Mouse (Mus musculus) CH12.LX (cell line): ENCODE results near the gene Pank2. TPM values are rescaled to one million over a fixed set of nuclear protein-coding genes. Genes with fewer than 3 reads are reported as not detected.
"Not testable (repeated sequence)": the region's sequence is repeated elsewhere in the genome, so short reads cannot be mapped to it uniquely, and the experiment has no call there.

Experiments used
- DNase-seq: peaks from one replicate; pipeline ENCODE4 v3.0.0-alpha.2; 2013; ENCODE audit errors: extremely low read depth
- H3K27ac ChIP-seq: 2 replicates; pipeline ENCODE4 v1.5.1; 2012; ENCODE audit warnings: low read depth, mild to moderate bottlenecking, control low read depth, moderate library complexity; ENCODE audit not compliant: insufficient read depth
- H3K27me3 ChIP-seq: replicated peaks from 2 replicates; pipeline ENCODE3; 2012; ENCODE audit warnings: inconsistent platforms
- H3K36me3 ChIP-seq, 2 experiments: replicated peaks in 1 of 2; 2 replicates each; pipeline versions ENCODE3 to v1.6.1; 2012; ENCODE audit warnings: inconsistent platforms in 1 of 2, low read length in 1 of 2, mild to moderate bottlenecking in 1 of 2, mixed read lengths in 1 of 2, moderate library complexity in 1 of 2; ENCODE audit not compliant: control insufficient read depth in 1 of 2, insufficient read depth in 1 of 2
- H3K4me1 ChIP-seq, 2 experiments: 2 replicates each; pipeline ENCODE4 v1.6.1; 2012; ENCODE audit warnings: inconsistent platforms in 1 of 2, moderate library complexity in 1 of 2; ENCODE audit not compliant: insufficient read depth in 2 of 2, control insufficient read depth in 1 of 2
- H3K4me2 ChIP-seq: 2 replicates; pipeline ENCODE4 v1.6.1; 2012; ENCODE audit warnings: low read depth, mild to moderate bottlenecking, control low read depth; ENCODE audit not compliant: poor library complexity, insufficient read depth, severe bottlenecking
- H3K4me3 ChIP-seq, 3 experiments: fragments of 150-350 bp in 1 of 3; sonication (generic) in 1 of 3; replicated peaks in 1 of 3; 2 replicates each; pipeline versions ENCODE3 to v1.5.1; 2011 to 2012; ENCODE audit warnings: low read depth in 2 of 3, low read length in 2 of 3, mild to moderate bottlenecking in 2 of 3, moderate library complexity in 2 of 3, control low read depth in 1 of 3, improper control_type of control experiment in 1 of 3, inconsistent platforms in 1 of 3, mixed read lengths in 1 of 3; ENCODE audit not compliant: poor library complexity in 1 of 3
- H3K79me2 ChIP-seq: replicated peaks from 2 replicates; pipeline ENCODE4 v1.6.1; 2012; ENCODE audit warnings: mild to moderate bottlenecking, moderate library complexity; ENCODE audit not compliant: control insufficient read depth, poor library complexity, insufficient read depth, severe bottlenecking; ENCODE audit errors: extremely low read depth
- H3K9ac ChIP-seq: 2 replicates; pipeline ENCODE4 v1.6.1; 2012; ENCODE audit warnings: low read depth, mild to moderate bottlenecking, control low read depth, moderate library complexity; ENCODE audit not compliant: insufficient read depth
- H3K9me3 ChIP-seq: replicated peaks from 2 replicates; pipeline ENCODE3; 2012; ENCODE audit warnings: low read length, inconsistent platforms, mixed read lengths
- BHLHE40 ChIP-seq: IDR thresholded peaks from 2 replicates; pipeline ENCODE4 v1.6.1; 2011; ENCODE audit warnings: mild to moderate bottlenecking, low read depth, low read length, improper control_type of control experiment
- CTCF ChIP-seq, 2 experiments: IDR thresholded peaks in 1 of 2; conservative IDR thresholded peaks in 1 of 2; 2 replicates each; pipeline ENCODE4 v1.5.1; 2011 to 2012; ENCODE audit warnings: low read depth in 2 of 2, low read length in 2 of 2, improper control_type of control experiment in 1 of 2, inconsistent platforms in 1 of 2, mild to moderate bottlenecking in 1 of 2, moderate library complexity in 1 of 2
- ELF1 ChIP-seq: IDR thresholded peaks from 2 replicates; pipeline ENCODE4 v1.6.1; 2014; ENCODE audit warnings: low read depth, mild to moderate bottlenecking, inconsistent platforms, low read length, improper control_type of control experiment
- EP300 ChIP-seq: IDR thresholded peaks from 2 replicates; pipeline ENCODE4 v1.6.1; 2011; ENCODE audit warnings: low read length, improper control_type of control experiment
- ETS1 ChIP-seq: conservative IDR thresholded peaks from 2 replicates; pipeline ENCODE4 v1.6.1; 2012; ENCODE audit warnings: low read depth, mild to moderate bottlenecking, inconsistent platforms, low read length, improper control_type of control experiment, moderate library complexity
- IRF4 ChIP-seq: IDR thresholded peaks from 2 replicates; pipeline ENCODE4 v1.6.1; 2014; ENCODE audit warnings: low read depth, mild to moderate bottlenecking, inconsistent platforms, low read length, improper control_type of control experiment
- KAT2A ChIP-seq: IDR thresholded peaks from 2 replicates; pipeline ENCODE4 v1.6.1; 2012; ENCODE audit warnings: low read length, improper control_type of control experiment, inconsistent platforms; ENCODE audit not compliant: insufficient replicate concordance
- NELFE ChIP-seq: IDR thresholded peaks from 2 replicates; pipeline ENCODE4 v1.6.1; 2011; ENCODE audit warnings: low read depth, low read length, improper control_type of control experiment
- NRF1 ChIP-seq: IDR thresholded peaks from 2 replicates; pipeline ENCODE4 v1.6.1; 2014; ENCODE audit warnings: low read depth, mild to moderate bottlenecking, inconsistent platforms, low read length, improper control_type of control experiment, moderate library complexity
- RAD21 ChIP-seq: IDR thresholded peaks from 2 replicates; pipeline ENCODE4 v1.6.1; 2011; ENCODE audit warnings: low read depth, mild to moderate bottlenecking, low read length, improper control_type of control experiment, moderate library complexity
- RCOR1 ChIP-seq: conservative IDR thresholded peaks from 2 replicates; pipeline ENCODE4 v1.6.1; 2012; ENCODE audit warnings: low read depth, mild to moderate bottlenecking, inconsistent platforms, low read length, improper control_type of control experiment
- dilution Hi-C: fragments of 300-500 bp; cut with MboI; formaldehyde crosslinking; loops from 2 replicates; pipeline ENCODE4 v1.14.3; 2020; ENCODE audit warnings: low sequenced_read_pairs; ENCODE audit not compliant: extremely low pct_unique_long_range_greater_than_20kb, extremely low pct_ligation_motif_present
- in situ Hi-C: fragments of 300-500 bp; cut with MboI; formaldehyde crosslinking; loops from 3 replicates; pipeline ENCODE4 v1.14.3; 2019; ENCODE audit warnings: low sequenced_read_pairs, low pct_ligation_motif_present, low pct_unique_long_range_greater_than_20kb, mixed read lengths
- polyA plus RNA-seq: library from polyadenylated mRNA; unstranded; fragments of >175 nt; gene quantifications from 2 replicates; pipeline ENCODE4 v1.2.1, GENCODE M21; 2012; ENCODE audit warnings: low read depth; ENCODE audit not compliant: insufficient read length
- total RNA-seq, 2 experiments: library from RNA; depleted of rRNA; stranded (reverse); fragments of 300-350 nt in 1 of 2; fragments of >200 nt in 1 of 2; gene quantifications; 2 replicates each; pipeline ENCODE4 v1.2.3; 2012 to 2014

Gene Pank2
- total and polyA plus RNA-seq, 3 experiments = 16.6 to 43.2 (median 28.6) TPM

GRCm38 (mm10) chr2:131321192-131321591, 58.9 kb downstream of the Pank2 start:
- H3K27me3 ChIP-seq, dilution Hi-C loops, in situ Hi-C loops, H3K9ac ChIP-seq, H3K9me3 ChIP-seq: not testable (repeated sequence)
- H3K4me2 ChIP-seq = peak overlapping the region; percentile 56
- H3K79me2 ChIP-seq = peaks cover 39% of the 10 kb centered on the region
- H3K27ac ChIP-seq = peak overlapping the region; percentile 38; the same call in 1 of the 2 replicates
- H3K4me3 ChIP-seq = peak overlapping the region in 1 of 3 experiments; percentile 44
- TF ChIP-seq BHLHE40 (0 out of 2 replicates have a peak, but pooled peaks have one; percentile 30), CTCF (conservative IDR thresholded peaks at IDR 0.05 in 1 of 2, IDR thresholded peaks at IDR 0.05 in 1 of 2; ENCODE audit: low read depth in 2 of 2, low read length in 2 of 2) (peak in 1 of 2 experiments; percentile 26; a peak in 1 of 4 replicates), IRF4 (peak; percentile 52; the same call in 1 of the 2 replicates), EP300 (peak; percentile 59), RAD21 (peak; percentile 20), ETS1 (peak; percentile 41; the same call in 1 of the 2 replicates), ELF1 (peak; percentile 28; the same call in 1 of the 2 replicates)
- peak; percentile 60 for DNase-seq
- H3K36me3 ChIP-seq = peaks cover 0 to 13% of the 10 kb centered on the region in 2 experiments
- H3K4me1 ChIP-seq = peaks cover 5 to 27% of the 10 kb centered on the region in 2 experiments

- H3K4me3 ChIP-seq = no peak overlapping the region
- H3K4me2 ChIP-seq = no peak overlapping the region
Measured at GRCm38 (mm10) chr2:131323675-131324074, 61.4 kb downstream of the Pank2 start.

GRCm38 (mm10) chr2:131326044-131326443, 63.7 kb downstream of the Pank2 start:
- Histone ChIP-seq H3K4me2 (no peak overlapping the region), H3K4me3 (no peak overlapping the region), H3K79me2 (peaks cover 29% of the 10 kb centered on the region), H3K36me3 (peaks cover 0 to 10% of the 10 kb centered on the region in 2 experiments), H3K27me3 (no peaks in the 10 kb centered on the region), H3K4me1 (peaks cover 4 to 28% of the 10 kb centered on the region in 2 experiments), H3K27ac (no peak overlapping the region), H3K9ac (no peak overlapping the region), H3K9me3 (no peaks in the 10 kb centered on the region)
- dilution Hi-C loops (no loop called here), in situ Hi-C loops (no loop called here)
- TF ChIP-seq NELFE = no peak
- DNase-seq = no peak

More at GRCm38 (mm10) chr2:131323675-131324074, 61.4 kb downstream of the Pank2 start:
- H3K36me3 ChIP-seq = peaks cover 0 to 8% of the 10 kb centered on the region in 2 experiments
- no peaks in the 10 kb centered on the region for H3K27me3 ChIP-seq
- H3K27ac ChIP-seq = no peak overlapping the region
- in situ Hi-C loops = no loop called here
- DNase-seq = no peak
- dilution Hi-C loops = no loop called here
- no peaks in the 10 kb centered on the region for H3K9me3 ChIP-seq
- H3K4me1 ChIP-seq = peaks cover 5 to 29% of the 10 kb centered on the region in 2 experiments
- peaks cover 33% of the 10 kb centered on the region for H3K79me2 ChIP-seq
- TF ChIP-seq EP300 (no peak), ETS1 (no peak), KAT2A (no peak), NRF1 (no peak), RCOR1 (no peak)
- TF ChIP-seq, all 38 proteins: peak for 0
- H3K9ac ChIP-seq = no peak overlapping the region
